Mouse (Mus musculus) kidney, adult 2 months (tissue): ENCODE measurements around the gene Iars.

ENCODE experiments used
- CTCF ChIP-seq: fragments of 200-500 bp; conservative IDR thresholded peaks from 2 replicates; pipeline ENCODE4 v1.5.1; 2011; ENCODE audit warnings: low read depth, mild to moderate bottlenecking, control low read depth, low read length, moderate library complexity, mixed read lengths; ENCODE audit not compliant: insufficient read depth, insufficient read length
- POLR2A ChIP-seq: fragments of 200-500 bp; IDR thresholded peaks from one replicate; pipeline ENCODE4 v1.6.1; 2011; ENCODE audit warnings: low read depth, low read length, control low read depth

DNA sequence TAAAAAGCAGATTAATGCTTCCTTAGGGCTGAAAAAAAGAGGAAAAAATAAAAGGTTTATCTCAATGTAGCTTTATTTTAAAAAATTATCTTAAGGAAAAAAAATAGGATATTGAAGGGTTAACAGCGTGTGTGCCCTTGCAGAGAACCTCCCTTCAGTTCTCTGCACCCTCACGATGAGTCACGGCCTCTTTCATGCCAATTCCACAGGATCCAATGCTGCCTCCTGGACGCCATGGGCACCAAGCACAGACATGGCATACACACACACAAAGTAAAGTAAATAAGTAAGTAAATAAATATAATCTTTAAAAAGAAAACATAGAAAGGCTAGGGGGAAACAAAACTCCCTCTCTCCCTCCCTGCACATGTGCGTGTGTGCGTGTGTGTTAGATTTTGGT is 39.2 kb upstream of the Iars start:
- no peak for TF ChIP-seq CTCF
- TF ChIP-seq POLR2A = no peak
